In the genomic region with DNA sequence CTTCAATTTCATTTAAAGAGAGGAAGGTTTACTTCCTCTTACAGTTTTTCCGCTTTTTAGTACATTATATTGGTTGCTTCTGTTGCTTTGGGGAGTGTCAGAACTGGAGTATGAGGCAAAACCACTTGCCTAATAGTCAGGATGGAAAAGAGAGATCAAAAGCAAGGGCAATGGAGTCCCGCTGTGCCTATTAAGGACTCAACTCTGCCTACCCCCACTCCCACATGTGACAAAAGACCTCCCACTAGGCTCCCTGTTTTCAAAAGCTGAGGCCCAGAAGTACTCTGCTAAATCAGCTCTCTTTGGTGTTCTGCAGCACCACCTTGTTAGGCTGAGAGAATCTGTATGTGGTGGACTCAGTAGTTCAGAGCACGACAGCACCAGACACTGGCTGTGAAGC, we compare ENCODE assay signal across 15 mouse cellular contexts.
A peak's percentile ranks its signal among the peaks of the same experiment; 100 is the strongest.
DNase-seq lines count a peak whose midpoint lies in the region; ATAC-seq lines count a peak whose summit lies in the region.
"Had no signal": no experiment of that assay in that cellular context is flagged by ENCODE, and none has a peak within 500 bp of the region (broad histone marks: within the 10 kb centered on the region; RNA-seq: fewer than 3 reads in every experiment).

No protein-coding gene starts in this region.

- no peak overlapping the region for H3K27ac ChIP-seq in limb, embryonic 11.5 days (replicated peaks; ENCODE audit: low read depth, low read length)
- no peak overlapping the region for H3K27ac ChIP-seq in kidney, embryonic 16.5 days (ENCODE audit: low read length)
- H3K27ac ChIP-seq: hindbrain, embryonic 15.5 days; kidney, embryonic 15.5 days had no signal

- no peaks in the 10 kb centered on the region for H3K9me3 ChIP-seq in limb, embryonic 11.5 days (ENCODE audit: control insufficient read depth, low read length)
- H3K9me3 ChIP-seq in kidney, embryonic 16.5 days (ENCODE audit: low read length): no peaks in the 10 kb centered on the region
- H3K9me3 ChIP-seq: hindbrain, embryonic 15.5 days; kidney, embryonic 15.5 days had no signal

- no peaks in the 10 kb centered on the region for H3K4me1 ChIP-seq in limb, embryonic 11.5 days (ENCODE audit: control insufficient read depth, insufficient read depth, low read length)
- H3K4me1 ChIP-seq in kidney, embryonic 16.5 days (ENCODE audit: insufficient read depth, low read length): peaks cover 22% of the 10 kb centered on the region; the same call in 1 of the 2 replicates
- H3K4me1 ChIP-seq: hindbrain, embryonic 15.5 days had no signal

- no peak overlapping the region for H3K9ac ChIP-seq in limb, embryonic 11.5 days (ENCODE audit: low read length)
- H3K9ac ChIP-seq in kidney, embryonic 16.5 days (replicated peaks; ENCODE audit: low read length): no peak overlapping the region
- H3K9ac ChIP-seq: hindbrain, embryonic 15.5 days; kidney, embryonic 15.5 days had no signal

- H3K4me2 ChIP-seq in limb, embryonic 11.5 days (ENCODE audit: low read depth, severe bottlenecking): no peak overlapping the region
- no peak overlapping the region for H3K4me2 ChIP-seq in kidney, embryonic 16.5 days (replicated peaks; ENCODE audit: low read depth, low read length)
- H3K4me2 ChIP-seq: heart, embryonic 11.5 days; hindbrain, embryonic 15.5 days; kidney, embryonic 15.5 days; liver, embryonic 11.5 days had no signal

- intact Hi-C loops in left cerebral cortex, postnatal 14 days (cut with DNase I): no loop called here
- intact Hi-C loops in left cerebral cortex, postnatal 36 days (cut with DNase I): no loop called here

- WGBS in limb, embryonic 11.5 days: 19% methylated on average over 3 of the region's 3 CpGs
- WGBS in kidney, embryonic 16.5 days: 52% methylated on average over 3 of the region's 3 CpGs

- no peak overlapping the region for H3K4me3 ChIP-seq in limb, embryonic 11.5 days (ENCODE audit: low read depth, low read length)
- H3K4me3 ChIP-seq in kidney, embryonic 16.5 days (ENCODE audit: low read length): no peak overlapping the region
- H3K4me3 ChIP-seq: hindbrain, embryonic 15.5 days; kidney, embryonic 15.5 days had no signal

- H3K27me3 ChIP-seq in limb, embryonic 11.5 days (ENCODE audit: control insufficient read depth, insufficient read depth, low read length): no peaks in the 10 kb centered on the region
- H3K27me3 ChIP-seq in kidney, embryonic 16.5 days (ENCODE audit: insufficient read depth, low read length): no peaks in the 10 kb centered on the region
- H3K27me3 ChIP-seq: hindbrain, embryonic 15.5 days; kidney, embryonic 15.5 days had no signal

- peak; percentile 65; the same call in 1 of the 2 replicates for ATAC-seq in limb, embryonic 11.5 days (ENCODE audit: insufficient number of reproducible peaks, low FRiP score, low TSS enrichment, low read depth)
- ATAC-seq in monocyte, adult 5-6 weeks (replicated peaks; ENCODE audit: insufficient number of reproducible peaks, low FRiP score, low TSS enrichment, poor library complexity, severe bottlenecking): 0 out of 2 replicates have a peak, but pooled peaks have one; percentile 45
- no peak for ATAC-seq in kidney, embryonic 16.5 days (ENCODE audit: low FRiP score, low TSS enrichment)

- peak; percentile 1 to 5 for DNase-seq in left cerebral cortex, postnatal 14 days (ENCODE audit: low spot score in 2 of 2)
- no peak for DNase-seq in left cerebral cortex, postnatal 36 days (ENCODE audit: low spot score in 2 of 2)
- DNase-seq in brain, adult 2 months (ENCODE audit: low read depth, low spot score): peak; percentile 8
- DNase-seq in limb, embryonic 11.5 days (ENCODE audit: low spot score): peak; percentile 65
- DNase-seq in layer of hippocampus, postnatal 14 days (ENCODE audit: low spot score in 2 of 2): no peak
- DNase-seq: cerebellum, adult 9-11 months; lung, postnatal 14 days; right cerebral cortex, postnatal 25 days; thymus, postnatal 25 days had no signal

- no peaks in the 10 kb centered on the region for H3K36me3 ChIP-seq in limb, embryonic 11.5 days (ENCODE audit: control insufficient read depth, insufficient read depth, low read length)
- H3K36me3 ChIP-seq in kidney, embryonic 16.5 days (ENCODE audit: insufficient read depth, low read length): no peaks in the 10 kb centered on the region
- H3K36me3 ChIP-seq: hindbrain, embryonic 15.5 days; kidney, embryonic 15.5 days had no signal

Comparison
In these comparisons a context has a peak if more than half of its experiments do, and no peak if none do; other contexts are left out.
1. DNase-seq: peak in left cerebral cortex, postnatal 14 days (2 of 2), brain, adult 2 months (single experiment) and limb, embryonic 11.5 days (single experiment); none in left cerebral cortex, postnatal 36 days (0 of 2) and layer of hippocampus, postnatal 14 days (0 of 2).